Mouse (Mus musculus) T-helper 17 cell (primary cell): ENCODE results near the gene Zfp189.
"Not testable (repeated sequence)": the region's sequence is repeated elsewhere in the genome, so short reads cannot be mapped to it uniquely, and the experiment has no call there.

Experiments
- in situ Hi-C, 2 experiments: fragments of 300-600 bp; cut with MboI, MseI; formaldehyde crosslinking; loops; 1 replicate in 1 of 2; 2 replicates in 1 of 2; pipeline ENCODE4 v1.15.1; 2025; ENCODE audit warnings: high pct_unique_total_duplicates in 2 of 2

The Zfp189 gene

GRCm38 (mm10) chr4:49520572-49521340, at the start of gene Zfp189, which contains the start of gene Mrpl50:
Zfp189 (plus strand) TSS chr4:49521176.
Mrpl50 (minus strand) TSS chr4:49521093.
- in situ Hi-C loops, result loop anchor here (5.0 to 10.0 kb wide), 2 partner anchors 112 to 1446 kb away; partner anchors contain the start of gene Rnf20 (in 1 of the 2)

GRCm38 (mm10) chr4:49473435-49474100, 47.4 kb upstream of the Zfp189 start, which contains the start of gene Acnat1:
Acnat1 (minus strand) TSS chr4:49473912.
- in situ Hi-C loops, result no loop called here

- in situ Hi-C loops, result no loop called here
Observed at GRCm38 (mm10) chr4:49474583-49474982, 46.4 kb upstream of the Zfp189 start.

- in situ Hi-C loops, result no loop called here
Observed at GRCm38 (mm10) chr4:49478118-49478877, 42.7 kb upstream of the Zfp189 start.

GRCm38 (mm10) chr4:49479035-49479434, 41.9 kb upstream of the Zfp189 start:
- in situ Hi-C loops, result not testable (repeated sequence)

- in situ Hi-C loops, result no loop called here
Observed at GRCm38 (mm10) chr4:49480104-49480760, 40.7 kb upstream of the Zfp189 start.

GRCm38 (mm10) chr4:49480896-49481295, 40.1 kb upstream of the Zfp189 start:
- in situ Hi-C loops, result no loop called here

- in situ Hi-C loops, result no loop called here
Observed at GRCm38 (mm10) chr4:49485442-49485841, 35.5 kb upstream of the Zfp189 start.

GRCm38 (mm10) chr4:49485934-49486650, 34.9 kb upstream of the Zfp189 start:
- in situ Hi-C loops, result not testable (repeated sequence)

GRCm38 (mm10) chr4:49503563-49503962, 17.4 kb upstream of the Zfp189 start:
- in situ Hi-C loops, result loop anchor here in 1 of 2 experiments (10.0 kb wide), 1 partner anchor 1349 kb away; no protein-coding TSS in a partner anchor

- in situ Hi-C loops, result loop anchor here in 1 of 2 experiments (10.0 kb wide), 1 partner anchor 1352 kb away; no protein-coding TSS in a partner anchor
Observed at GRCm38 (mm10) chr4:49506386-49506785, 14.6 kb upstream of the Zfp189 start, which contains the start of gene Baat. Baat (minus strand) TSS chr4:49506557.

- in situ Hi-C loops, result loop anchor here in 1 of 2 experiments (10.0 kb wide), 1 partner anchor 1354 kb away; no protein-coding TSS in a partner anchor
Observed at GRCm38 (mm10) chr4:49509183-49509582, 11.8 kb upstream of the Zfp189 start.

GRCm38 (mm10) chr4:49510236-49510835, 10.6 kb upstream of the Zfp189 start:
- in situ Hi-C loops, result not testable (repeated sequence)

- in situ Hi-C loops, result no loop called here
Observed at GRCm38 (mm10) chr4:49512636-49513035, 8.3 kb upstream of the Zfp189 start.

GRCm38 (mm10) chr4:49514441-49514840, 6.5 kb upstream of the Zfp189 start:
- in situ Hi-C loops, result no loop called here

- in situ Hi-C loops, result no loop called here
Observed at GRCm38 (mm10) chr4:49519476-49519875, 1.5 kb upstream of the Zfp189 start.

- in situ Hi-C loops, result loop anchor here (5.0 to 10.0 kb wide), 2 partner anchors 111 to 1447 kb away; partner anchors contain the start of gene Rnf20 (in 1 of the 2)
Observed at GRCm38 (mm10) chr4:49521346-49521745, 370 bp downstream of the Zfp189 start.

- in situ Hi-C loops, result loop anchor here (5.0 to 10.0 kb wide), 2 partner anchors 110 to 1448 kb away; partner anchors contain the start of gene Rnf20 (in 1 of the 2)
Observed at GRCm38 (mm10) chr4:49522576-49522975, 1.6 kb downstream of the Zfp189 start.

GRCm38 (mm10) chr4:49535036-49535435, 14.1 kb downstream of the Zfp189 start:
- in situ Hi-C loops, result no loop called here
